Mouse (Mus musculus): ENCODE data around the gene Tulp2. TPM values are rescaled to one million over a fixed set of nuclear protein-coding genes. Genes with fewer than 3 reads are reported as not detected.
"Not testable (repeated sequence)": the region's sequence is repeated elsewhere in the genome, so short reads cannot be mapped to it uniquely, and the experiment has no call there.

Tulp2 gene
- polyA plus RNA-seq, 1 experiment from 2014 or later: 0.15 TPM

GRCm38 (mm10) chr7:45515436-45515835 lies 33.8 kb downstream of the Tulp2 start:
- no peaks in the 10 kb centered on the region for H3K27me3 ChIP-seq (replicated peaks)
- H3K4me3 ChIP-seq (replicated peaks): no peak overlapping the region
- no peak overlapping the region for H3K9ac ChIP-seq (replicated peaks)
- no peaks in the 10 kb centered on the region for H3K36me3 ChIP-seq
- no peak overlapping the region for H3K27ac ChIP-seq (replicated peaks)
- H3K4me2 ChIP-seq: no peak overlapping the region
- 33% methylated on average over 16 of the region's 16 CpGs for WGBS
- no peak for ATAC-seq (ENCODE audit: low FRiP score)
- no peaks in the 10 kb centered on the region for H3K4me1 ChIP-seq
- H3K9me3 ChIP-seq (replicated peaks): no peaks in the 10 kb centered on the region

GRCm38 (mm10) chr7:45516846-45517245 lies 35.2 kb downstream of the Tulp2 start:
- H3K4me1 ChIP-seq; H3K9ac ChIP-seq (replicated peaks); H3K4me3 ChIP-seq (replicated peaks); H3K27me3 ChIP-seq (replicated peaks); H3K36me3 ChIP-seq; H3K4me2 ChIP-seq; H3K27ac ChIP-seq (replicated peaks); ATAC-seq (ENCODE audit: low FRiP score); H3K9me3 ChIP-seq (replicated peaks): not testable (repeated sequence)
- WGBS: 69% methylated on average over 5 of the region's 5 CpGs

DNA sequence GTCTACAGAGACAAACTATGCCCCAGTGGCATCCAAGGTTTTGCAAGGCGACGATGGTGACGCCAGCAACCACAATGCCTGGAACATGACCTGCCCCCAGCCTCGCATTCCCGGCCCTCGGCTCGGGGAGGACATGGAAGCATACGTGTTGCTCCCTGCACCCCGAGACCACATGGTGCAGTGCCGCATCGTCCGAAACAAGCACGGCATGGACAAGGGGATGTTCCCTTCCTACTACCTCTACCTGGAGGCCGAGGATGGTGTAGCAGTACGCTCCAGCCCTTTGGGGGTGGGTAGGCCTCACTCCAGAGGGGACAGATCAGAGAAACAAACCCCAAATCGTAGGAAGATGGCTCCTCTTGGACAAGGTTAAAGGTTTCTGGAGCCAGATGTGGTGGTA lies 36.9 kb downstream of the Tulp2 start:
- Histone ChIP-seq H3K4me2 (no peak overlapping the region), H3K4me3 (replicated peaks) (no peak overlapping the region), H3K4me1 (peaks cover 18% of the 10 kb centered on the region), H3K9ac (replicated peaks) (no peak overlapping the region), H3K9me3 (replicated peaks) (no peaks in the 10 kb centered on the region), H3K27me3 (replicated peaks) (no peaks in the 10 kb centered on the region), H3K36me3 (no peaks in the 10 kb centered on the region), H3K27ac (replicated peaks) (no peak overlapping the region)
- WGBS: 93% methylated on average over 16 of the region's 16 CpGs
- ATAC-seq (ENCODE audit: low FRiP score): no peak

- no peaks in the 10 kb centered on the region for H3K27me3 ChIP-seq (replicated peaks)
- H3K27ac ChIP-seq (replicated peaks): no peak overlapping the region
- 72% methylated on average over 8 of the region's 8 CpGs for WGBS
- peaks cover 23% of the 10 kb centered on the region for H3K4me1 ChIP-seq
- ATAC-seq (ENCODE audit: low FRiP score): no peak
- H3K9me3 ChIP-seq (replicated peaks): no peaks in the 10 kb centered on the region
- no peak overlapping the region for H3K9ac ChIP-seq (replicated peaks)
- no peaks in the 10 kb centered on the region for H3K36me3 ChIP-seq
- no peak overlapping the region for H3K4me2 ChIP-seq
- H3K4me3 ChIP-seq (replicated peaks): no peak overlapping the region
These were observed 37.9 kb downstream of the Tulp2 start for GRCm38 (mm10) chr7:45519345-45520120.

- H3K9me3 ChIP-seq (replicated peaks): no peaks in the 10 kb centered on the region
- ATAC-seq (ENCODE audit: low FRiP score): no peak
- H3K4me2 ChIP-seq: no peak overlapping the region
- peaks cover 33% of the 10 kb centered on the region for H3K4me1 ChIP-seq
- WGBS: 95% methylated on average over 7 of the region's 7 CpGs
- H3K36me3 ChIP-seq: no peaks in the 10 kb centered on the region
- no peak overlapping the region for H3K27ac ChIP-seq (replicated peaks)
- no peaks in the 10 kb centered on the region for H3K27me3 ChIP-seq (replicated peaks)
- H3K4me3 ChIP-seq (replicated peaks): no peak overlapping the region
- H3K9ac ChIP-seq (replicated peaks): no peak overlapping the region
These were observed 38.9 kb downstream of the Tulp2 start for GRCm38 (mm10) chr7:45520605-45521004.

GRCm38 (mm10) chr7:45521728-45522184 lies 40.1 kb downstream of the Tulp2 start:
- H3K36me3 ChIP-seq: no peaks in the 10 kb centered on the region
- peak overlapping the region; percentile 50 for H3K9ac ChIP-seq (replicated peaks)
- no peaks in the 10 kb centered on the region for H3K27me3 ChIP-seq (replicated peaks)
- peaks cover 40% of the 10 kb centered on the region for H3K4me1 ChIP-seq
- peak; percentile 74 for ATAC-seq (ENCODE audit: low FRiP score)
- under 1% methylated on average over 28 of the region's 28 CpGs for WGBS
- H3K9me3 ChIP-seq (replicated peaks): no peaks in the 10 kb centered on the region
- peak overlapping the region; percentile 85 for H3K27ac ChIP-seq (replicated peaks)
- peak overlapping the region; percentile 49 for H3K4me3 ChIP-seq (replicated peaks)
- peak overlapping the region; percentile 61 for H3K4me2 ChIP-seq

DNA sequence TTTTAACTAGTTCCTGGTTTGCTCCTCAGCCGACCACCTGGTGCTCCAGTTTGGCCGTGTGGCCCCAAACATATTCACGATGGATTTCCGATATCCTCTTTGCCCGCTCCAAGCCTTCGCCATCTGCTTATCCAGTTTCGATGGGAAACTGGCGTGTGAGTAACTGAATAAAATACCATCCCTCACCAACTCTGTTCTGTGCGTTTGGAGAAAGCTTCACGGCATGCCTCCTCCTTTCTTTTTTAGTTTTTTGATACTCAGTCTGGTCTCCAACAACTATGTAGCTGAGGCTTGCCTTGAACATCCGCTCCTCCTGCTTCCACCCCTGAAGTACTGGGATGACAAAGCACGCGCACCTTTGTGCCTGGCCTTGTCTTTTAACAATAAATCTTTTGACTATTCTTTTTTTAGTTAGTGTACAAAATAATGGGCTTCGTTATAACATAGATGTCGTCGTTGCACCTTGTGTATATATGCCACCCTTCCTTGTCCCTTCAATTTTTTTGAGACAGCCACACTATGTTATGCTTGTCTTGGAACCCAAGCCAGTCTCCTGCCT lies 40.6 kb downstream of the Tulp2 start:
- Histone ChIP-seq H3K4me3 (replicated peaks) (peak overlapping the region; percentile 49), H3K27me3 (replicated peaks) (no peaks in the 10 kb centered on the region), H3K9me3 (replicated peaks) (no peaks in the 10 kb centered on the region), H3K27ac (replicated peaks) (peak overlapping the region; percentile 85; the same call in 1 of the 2 replicates), H3K36me3 (no peaks in the 10 kb centered on the region), H3K9ac (replicated peaks) (peak overlapping the region; percentile 50), H3K4me1 (peaks cover 42% of the 10 kb centered on the region), H3K4me2 (peak overlapping the region; percentile 61)
- WGBS: 55% methylated on average over 16 of the region's 16 CpGs
- no peak for ATAC-seq (ENCODE audit: low FRiP score)

- Histone ChIP-seq H3K4me2 (peak overlapping the region; percentile 31), H3K4me3 (replicated peaks) (no peak overlapping the region)
These were observed 41.4 kb downstream of the Tulp2 start for GRCm38 (mm10) chr7:45522957-45523676.

DNA sequence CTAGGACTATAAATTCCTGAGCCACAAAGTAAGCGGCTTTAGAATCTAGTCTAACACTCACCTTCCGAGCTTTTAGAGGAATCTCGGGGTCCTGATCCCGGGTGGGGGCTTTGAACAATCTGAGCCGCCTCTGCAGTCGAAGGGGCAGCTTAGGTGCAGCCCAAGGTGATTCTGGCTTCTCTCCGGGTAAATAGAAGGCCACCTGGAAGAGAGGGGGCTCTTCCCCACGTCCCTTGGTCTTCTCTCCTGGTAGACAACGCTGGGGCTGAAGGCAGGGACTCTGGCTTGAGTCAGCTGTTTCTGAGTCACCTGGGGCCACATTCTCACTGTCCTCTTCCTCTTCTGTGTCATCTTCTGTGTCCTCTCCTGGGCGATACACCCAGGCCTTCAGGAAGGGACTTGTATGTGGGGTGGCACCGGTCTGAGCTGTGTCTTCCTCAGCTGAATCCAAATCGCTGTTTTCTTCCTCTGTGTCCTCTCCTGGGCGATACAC lies 42.0 kb downstream of the Tulp2 start:
- H3K27ac ChIP-seq (replicated peaks): no peak overlapping the region
- no peaks in the 10 kb centered on the region for H3K36me3 ChIP-seq
- H3K9ac ChIP-seq (replicated peaks): no peak overlapping the region
- ATAC-seq (ENCODE audit: low FRiP score): no peak
- H3K27me3 ChIP-seq (replicated peaks): no peaks in the 10 kb centered on the region
- peak overlapping the region; percentile 31 for H3K4me2 ChIP-seq
- WGBS: 87% methylated on average over 13 of the region's 13 CpGs
- peaks cover 42% of the 10 kb centered on the region for H3K4me1 ChIP-seq
- H3K9me3 ChIP-seq (replicated peaks): no peaks in the 10 kb centered on the region
- no peak overlapping the region for H3K4me3 ChIP-seq (replicated peaks)

More at GRCm38 (mm10) chr7:45522957-45523676, 41.4 kb downstream of the Tulp2 start:
- H3K9me3 ChIP-seq (replicated peaks): no peaks in the 10 kb centered on the region
- H3K27ac ChIP-seq (replicated peaks): no peak overlapping the region
- H3K9ac ChIP-seq (replicated peaks): no peak overlapping the region
- H3K27me3 ChIP-seq (replicated peaks): no peaks in the 10 kb centered on the region
- no peaks in the 10 kb centered on the region for H3K36me3 ChIP-seq
- peaks cover 42% of the 10 kb centered on the region for H3K4me1 ChIP-seq
- 72% methylated on average over 18 of the region's 18 CpGs for WGBS
- ATAC-seq (ENCODE audit: low FRiP score): no peak

- peak; percentile 6; the same call in 1 of the 2 replicates for ATAC-seq (ENCODE audit: low FRiP score)
- H3K36me3 ChIP-seq: no peaks in the 10 kb centered on the region
- no peaks in the 10 kb centered on the region for H3K9me3 ChIP-seq (replicated peaks)
- peak overlapping the region; percentile 93 for H3K9ac ChIP-seq (replicated peaks)
- peak overlapping the region; percentile 72 for H3K4me3 ChIP-seq (replicated peaks)
- peaks cover 42% of the 10 kb centered on the region for H3K4me1 ChIP-seq
- peak overlapping the region; percentile 91 for H3K27ac ChIP-seq (replicated peaks)
- H3K27me3 ChIP-seq (replicated peaks): no peaks in the 10 kb centered on the region
- 40% methylated on average over 12 of the region's 12 CpGs for WGBS
- H3K4me2 ChIP-seq: peak overlapping the region; percentile 82
These were observed 43.4 kb downstream of the Tulp2 start for GRCm38 (mm10) chr7:45524841-45525621.

Measured in neural tube, embryonic 15.5 days (tissue).